Mouse (Mus musculus): ENCODE measurements around the gene P2rx3. TPM values are rescaled to one million over a fixed set of nuclear protein-coding genes. Genes with fewer than 3 reads are reported as not detected.

P2rx3 gene
- polyA plus RNA-seq, 1 experiment: 2.2 TPM

DNA sequence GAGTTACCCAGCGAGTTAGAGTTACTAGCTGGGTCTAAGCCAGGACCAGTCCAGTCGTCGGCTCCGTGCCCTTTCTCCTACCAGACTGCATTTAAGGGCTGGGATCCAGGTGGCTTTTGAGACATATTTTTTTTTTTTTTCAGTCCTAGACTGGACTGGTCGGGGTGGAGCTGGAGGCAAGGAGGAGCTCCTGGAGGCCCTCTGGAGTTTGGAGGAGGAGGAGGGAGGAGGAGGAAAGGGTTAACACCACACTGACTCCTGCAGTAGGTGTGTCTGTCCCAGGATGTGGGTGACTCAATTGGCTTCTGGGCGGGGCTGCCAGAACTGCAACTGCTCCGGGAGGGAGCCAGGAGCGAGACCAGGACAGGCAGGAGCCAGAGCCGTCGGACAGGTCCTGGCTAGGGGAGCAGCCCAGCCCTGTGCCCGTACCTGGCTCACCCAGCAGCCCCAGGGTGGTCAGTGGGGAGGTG, 23.4 kb upstream of the P2rx3 start:
- TF ChIP-seq POLR2A (IDR thresholded peaks at IDR 0.05; ENCODE audit: extremely low read depth, insufficient read depth, low read length): no peak
- Histone ChIP-seq H3K27ac (ENCODE audit: insufficient read depth, low read length) (no peak overlapping the region), H3K4me1 (ENCODE audit: control insufficient read depth, insufficient read depth, low read length) (no peaks in the 10 kb centered on the region), H3K4me3 (ENCODE audit: insufficient read depth, low read length) (0 out of 2 replicates have a peak overlapping the region, but pooled peaks have one; percentile 1)

DNA sequence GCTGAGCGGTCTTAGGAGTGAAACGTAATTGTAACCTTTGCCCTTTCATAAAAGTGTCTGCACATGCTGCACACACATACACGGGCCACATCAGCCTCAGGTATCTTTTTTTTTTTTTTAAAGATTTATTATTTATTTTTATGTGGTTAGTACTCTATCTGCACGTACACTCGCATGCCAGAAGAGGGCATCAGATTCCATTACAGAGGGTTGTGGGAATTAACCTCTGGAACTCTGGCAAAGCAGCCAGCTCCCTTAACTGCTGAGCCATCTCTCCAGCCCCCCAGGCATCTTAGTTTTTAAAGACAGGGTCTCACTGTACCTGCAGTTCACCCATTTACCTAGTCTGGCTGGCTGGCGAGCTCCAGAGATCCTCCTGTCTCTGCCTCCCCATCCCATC, 22.4 kb upstream of the P2rx3 start:
- Histone ChIP-seq H3K4me3 (ENCODE audit: insufficient read depth, low read length) (no peak overlapping the region), H3K4me1 (ENCODE audit: control insufficient read depth, insufficient read depth, low read length) (no peaks in the 10 kb centered on the region), H3K27ac (ENCODE audit: insufficient read depth, low read length) (no peak overlapping the region)
- TF ChIP-seq CTCF (IDR thresholded peaks at IDR 0.05; ENCODE audit: extremely low read depth, insufficient read depth, low read length): no peak
- TF ChIP-seq POLR2A (IDR thresholded peaks at IDR 0.05; ENCODE audit: extremely low read depth, insufficient read depth, low read length): no peak

DNA sequence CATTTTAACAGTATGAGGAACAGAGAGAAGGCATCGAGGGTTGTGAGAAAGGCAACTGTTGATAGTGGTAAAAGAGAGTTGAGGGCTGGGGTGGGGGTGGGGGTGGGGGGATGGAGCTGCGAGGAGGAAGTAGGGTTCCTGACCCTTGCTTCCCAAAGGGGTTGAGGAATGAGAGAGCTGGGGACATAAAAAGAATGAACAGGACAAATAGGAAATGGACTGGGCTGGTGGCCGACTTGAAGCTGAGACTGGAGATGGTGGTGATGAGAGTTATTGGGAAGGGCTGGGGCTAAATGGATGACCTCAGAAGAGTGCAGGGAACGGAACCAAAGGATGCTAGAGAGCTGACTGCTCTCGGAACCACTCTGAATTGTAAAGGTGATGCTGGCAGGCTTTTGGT, 19.4 kb upstream of the P2rx3 start:
- Histone ChIP-seq H3K27ac (ENCODE audit: insufficient read depth, low read length) (no peak overlapping the region), H3K4me3 (ENCODE audit: insufficient read depth, low read length) (no peak overlapping the region), H3K4me1 (ENCODE audit: control insufficient read depth, insufficient read depth, low read length) (no peaks in the 10 kb centered on the region)
- no peak for TF ChIP-seq POLR2A (IDR thresholded peaks at IDR 0.05; ENCODE audit: extremely low read depth, insufficient read depth, low read length)
- TF ChIP-seq CTCF (IDR thresholded peaks at IDR 0.05; ENCODE audit: extremely low read depth, insufficient read depth, low read length): no peak

DNA sequence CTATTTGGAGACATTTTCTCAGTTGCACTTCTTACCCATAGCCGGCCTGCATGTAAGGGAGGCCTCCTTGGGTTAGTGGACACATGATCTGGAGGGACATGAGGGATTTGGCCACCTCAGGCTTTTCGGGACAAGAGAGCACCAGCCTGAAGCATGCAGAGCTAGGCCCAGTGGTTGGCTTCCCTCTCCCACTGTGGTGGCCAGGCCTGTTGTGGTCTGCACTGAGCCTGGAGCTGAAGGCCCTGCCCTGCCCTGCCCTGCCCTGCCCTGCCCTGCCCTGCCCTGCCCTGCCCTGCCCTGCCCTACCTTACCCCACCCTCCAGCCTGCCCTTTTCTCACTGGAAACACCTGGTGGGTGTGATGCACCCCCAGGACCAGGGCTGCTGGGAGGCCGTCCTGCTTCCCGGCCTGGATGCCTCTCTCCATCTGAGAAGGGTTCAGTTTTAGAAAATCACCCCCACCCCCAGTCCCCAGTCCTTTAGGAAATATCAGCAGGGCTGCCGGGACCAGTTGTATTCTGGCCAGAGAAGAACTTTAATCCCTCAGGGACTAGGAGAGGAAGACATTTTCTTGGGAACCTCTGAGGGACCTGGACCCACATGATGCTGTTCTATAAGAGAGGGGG, 16.0 kb upstream of the P2rx3 start:
- H3K4me3 ChIP-seq (ENCODE audit: insufficient read depth, low read length): no peak overlapping the region
- H3K4me1 ChIP-seq (ENCODE audit: control insufficient read depth, insufficient read depth, low read length): peaks cover 4% of the 10 kb centered on the region; the same call in 1 of the 2 replicates
- no peak overlapping the region for H3K27ac ChIP-seq (ENCODE audit: insufficient read depth, low read length)
- no peak for TF ChIP-seq POLR2A (IDR thresholded peaks at IDR 0.05; ENCODE audit: extremely low read depth, insufficient read depth, low read length)
- TF ChIP-seq CTCF (IDR thresholded peaks at IDR 0.05; ENCODE audit: extremely low read depth, insufficient read depth, low read length): no peak

DNA sequence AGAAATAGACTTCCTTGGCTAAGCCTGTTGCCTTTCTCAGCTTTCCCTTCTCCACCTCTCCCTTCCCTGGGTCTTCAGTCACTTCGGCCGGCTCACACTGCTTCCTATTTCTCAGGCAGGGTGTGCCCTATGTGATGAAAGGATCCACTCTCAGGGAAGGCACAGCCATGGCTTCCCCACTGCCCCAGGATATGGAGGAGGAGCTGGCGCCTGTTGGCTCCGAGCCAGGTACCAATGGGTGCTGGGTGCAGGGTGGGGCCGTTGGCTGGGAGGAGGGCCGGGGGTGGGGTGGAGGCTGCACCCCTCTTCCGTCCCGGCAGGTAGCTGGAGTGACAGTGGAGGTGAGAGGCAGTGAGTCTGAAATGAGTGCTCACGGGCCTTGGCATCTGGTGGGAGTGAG, 13.5 kb upstream of the P2rx3 start:
- Histone ChIP-seq H3K27ac (ENCODE audit: insufficient read depth, low read length) (peak overlapping the region; percentile 86), H3K4me1 (ENCODE audit: control insufficient read depth, insufficient read depth, low read length) (peaks cover 4% of the 10 kb centered on the region; the same call in 1 of the 2 replicates), H3K4me3 (ENCODE audit: insufficient read depth, low read length) (peak overlapping the region; percentile 87)
- TF ChIP-seq CTCF (IDR thresholded peaks at IDR 0.05; ENCODE audit: extremely low read depth, insufficient read depth, low read length) (no peak), POLR2A (IDR thresholded peaks at IDR 0.05; ENCODE audit: extremely low read depth, insufficient read depth, low read length) (no peak)

DNA sequence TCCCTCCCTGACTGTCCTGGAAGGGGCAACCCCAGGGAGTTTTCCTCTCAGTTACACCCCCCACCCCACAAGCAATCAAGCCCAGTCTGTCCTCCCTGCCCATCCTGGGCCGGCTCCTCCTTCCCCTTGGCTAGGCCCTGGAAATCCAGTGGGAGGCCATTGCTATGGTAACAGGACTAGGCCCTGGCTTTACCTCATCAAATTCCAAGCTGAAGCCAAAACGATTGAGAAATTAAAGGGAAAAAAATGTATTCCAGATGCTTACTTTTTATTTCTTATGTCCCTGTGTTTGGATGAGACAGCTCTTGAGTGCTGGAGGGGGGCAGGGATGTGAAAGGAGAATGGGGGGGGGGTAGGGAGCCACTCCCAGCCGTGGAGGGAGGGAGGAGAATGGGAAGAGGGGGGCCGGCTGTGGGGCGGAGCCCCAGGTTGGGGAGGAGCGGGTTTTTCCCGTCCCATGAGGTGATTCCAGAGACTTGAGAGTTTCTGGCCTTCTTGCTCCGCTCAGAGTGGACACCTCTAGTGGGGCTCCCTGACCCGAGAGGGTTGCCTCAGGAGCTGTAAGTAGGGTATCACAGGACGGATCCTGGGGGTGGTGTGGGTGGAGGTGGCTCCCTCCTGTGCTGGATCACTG, 12.9 kb upstream of the P2rx3 start:
- Histone ChIP-seq H3K4me3 (ENCODE audit: insufficient read depth, low read length) (peak overlapping the region; percentile 87), H3K4me1 (ENCODE audit: control insufficient read depth, insufficient read depth, low read length) (peaks cover 4% of the 10 kb centered on the region; the same call in 1 of the 2 replicates), H3K27ac (ENCODE audit: insufficient read depth, low read length) (peak overlapping the region; percentile 86)
- TF ChIP-seq POLR2A (IDR thresholded peaks at IDR 0.05; ENCODE audit: extremely low read depth, insufficient read depth, low read length) (no peak), CTCF (IDR thresholded peaks at IDR 0.05; ENCODE audit: extremely low read depth, insufficient read depth, low read length) (no peak)

DNA sequence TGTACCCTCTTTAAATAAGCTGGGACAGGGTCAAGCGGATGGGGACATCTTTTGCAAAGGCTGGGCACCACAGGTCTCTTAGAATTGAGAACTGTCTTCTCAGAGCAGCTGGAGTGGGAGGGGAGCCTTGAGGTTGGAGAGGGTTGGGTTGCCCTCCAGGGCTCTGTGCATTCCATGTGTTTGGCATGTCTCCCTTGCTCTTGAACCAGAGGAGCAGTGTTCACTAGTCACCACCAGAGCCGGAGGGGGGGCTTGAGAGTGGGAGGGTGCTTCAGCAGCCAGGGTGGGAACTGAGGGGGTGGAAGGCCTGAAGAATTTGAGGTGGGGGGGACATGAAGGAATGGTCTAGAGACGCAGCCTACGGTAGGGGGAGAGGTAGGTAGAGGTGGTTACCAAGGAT, 12.0 kb upstream of the P2rx3 start:
- Histone ChIP-seq H3K4me1 (ENCODE audit: control insufficient read depth, insufficient read depth, low read length) (peaks cover 4% of the 10 kb centered on the region; the same call in 1 of the 2 replicates), H3K27ac (ENCODE audit: insufficient read depth, low read length) (no peak overlapping the region), H3K4me3 (ENCODE audit: insufficient read depth, low read length) (peak overlapping the region; percentile 87)
- TF ChIP-seq POLR2A (IDR thresholded peaks at IDR 0.05; ENCODE audit: extremely low read depth, insufficient read depth, low read length) (no peak), CTCF (IDR thresholded peaks at IDR 0.05; ENCODE audit: extremely low read depth, insufficient read depth, low read length) (no peak)

DNA sequence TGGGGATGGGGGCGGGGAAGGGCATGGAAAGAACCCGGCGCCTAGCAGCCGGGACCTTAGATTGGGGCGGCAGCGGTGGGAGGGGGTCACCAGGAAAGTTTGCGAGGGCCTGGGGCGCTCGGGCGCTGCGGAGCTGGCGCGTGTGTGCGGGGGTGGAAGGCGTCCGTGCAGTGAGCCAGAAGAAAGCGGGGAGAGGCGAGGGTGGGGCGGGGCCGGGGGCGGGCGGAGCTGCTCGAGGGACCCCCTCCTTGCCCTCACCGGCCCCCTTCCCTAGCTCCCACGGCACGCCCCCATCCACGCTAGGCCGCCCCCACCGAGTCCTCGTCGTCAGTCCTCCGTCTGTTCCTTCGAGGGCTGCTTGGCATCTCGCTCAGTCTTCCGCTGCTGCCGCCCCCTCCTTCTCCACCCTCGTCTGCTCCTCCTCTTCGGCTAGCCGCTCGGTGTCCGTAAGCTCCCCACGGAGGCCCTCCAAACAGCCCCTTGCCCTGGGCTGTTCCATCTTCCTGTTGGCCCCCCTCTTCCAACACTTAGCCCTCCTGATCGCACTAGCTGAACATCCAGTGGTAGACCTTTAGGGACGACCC, 11.0 kb upstream of the P2rx3 start:
- Histone ChIP-seq H3K27ac (ENCODE audit: insufficient read depth, low read length) (peak overlapping the region; percentile 99), H3K4me1 (ENCODE audit: control insufficient read depth, insufficient read depth, low read length) (peaks cover 4% of the 10 kb centered on the region; the same call in 1 of the 2 replicates), H3K4me3 (ENCODE audit: insufficient read depth, low read length) (peak overlapping the region; percentile 87)
- TF ChIP-seq POLR2A (IDR thresholded peaks at IDR 0.05; ENCODE audit: extremely low read depth, insufficient read depth, low read length): no peak
- no peak for TF ChIP-seq CTCF (IDR thresholded peaks at IDR 0.05; ENCODE audit: extremely low read depth, insufficient read depth, low read length)

DNA sequence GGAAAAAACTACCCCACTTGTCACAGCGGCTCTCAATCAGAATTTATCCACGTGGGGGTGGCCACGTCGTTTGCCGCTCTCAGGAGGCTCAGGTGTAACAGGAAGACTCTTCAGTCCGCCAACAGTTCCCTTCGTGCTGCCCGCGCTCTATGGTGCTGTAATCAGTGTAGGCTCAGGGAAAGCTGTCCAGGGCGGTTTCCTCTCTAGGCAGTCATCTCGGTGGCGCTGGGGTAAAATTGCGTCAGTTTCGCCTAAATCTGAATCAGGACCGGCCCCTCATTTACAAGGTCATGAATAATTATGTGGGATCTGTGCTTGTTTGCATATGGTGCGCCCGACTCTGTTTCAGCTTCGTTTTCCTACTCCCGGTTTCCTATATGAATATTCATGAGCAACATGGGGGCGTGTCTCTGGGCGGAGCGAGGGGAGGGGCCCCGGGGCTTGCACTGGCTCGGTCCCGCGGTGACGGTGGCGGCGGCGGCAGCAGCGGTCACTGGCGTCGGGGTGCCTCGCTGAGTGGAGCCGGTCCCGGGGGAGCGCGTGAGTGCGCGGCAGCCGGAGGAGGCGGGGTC, 10.4 kb upstream of the P2rx3 start, which contains the start of gene Tnks1bp1:
Gene Tnks1bp1 (plus strand): TSS at position 427 of the 572 bp plus-strand sequence.
- TF ChIP-seq POLR2A (IDR thresholded peaks at IDR 0.05; ENCODE audit: extremely low read depth, insufficient read depth, low read length) (peak; percentile 35; the same call in 1 of the 2 replicates), CTCF (IDR thresholded peaks at IDR 0.05; ENCODE audit: extremely low read depth, insufficient read depth, low read length) (no peak)
- Histone ChIP-seq H3K4me3 (ENCODE audit: insufficient read depth, low read length) (peak within 1 kb of the TSS; percentile 87), H3K27ac (ENCODE audit: insufficient read depth, low read length) (peak within 1 kb of the TSS; percentile 99), H3K4me1 (ENCODE audit: control insufficient read depth, insufficient read depth, low read length) (peaks cover 4% of the 10 kb centered on the region; the same call in 1 of the 2 replicates)

Data from cortical plate, adult 2 months (tissue).